In the genomic region with DNA sequence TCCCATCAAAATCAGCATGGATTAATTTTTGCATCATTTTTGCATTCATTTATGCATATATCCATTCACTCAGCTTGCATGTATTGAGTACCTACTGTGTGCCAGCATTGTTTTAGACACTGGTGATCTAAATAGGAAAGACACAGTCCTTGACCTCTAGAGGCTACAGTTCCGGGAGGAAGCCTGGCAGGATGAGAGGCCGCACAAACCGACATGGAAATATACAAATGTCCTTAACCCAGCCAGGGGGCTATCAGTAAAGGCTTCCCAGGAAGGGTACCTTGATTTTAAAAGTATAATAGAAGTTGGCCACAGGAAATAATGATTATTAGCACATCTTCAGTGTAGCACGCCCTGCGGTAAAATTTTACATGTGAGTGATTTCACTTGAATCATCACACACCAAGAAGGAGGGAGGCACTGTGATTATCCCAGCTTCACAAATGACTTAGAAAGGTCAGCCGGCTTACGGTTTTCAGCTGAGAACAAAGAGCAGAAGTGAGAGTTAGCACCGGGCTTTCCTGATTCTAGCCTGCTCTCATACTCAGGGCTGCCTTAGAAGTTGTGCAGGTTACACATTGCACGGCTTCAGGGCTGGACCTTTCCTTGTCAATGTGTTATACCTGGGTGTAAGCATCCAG, we compare ENCODE assay signal across 9 mouse cellular contexts. TPM values are rescaled to one million over a fixed set of nuclear protein-coding genes. Genes with fewer than 3 reads are reported as not detected.
DNase-seq lines count a peak whose midpoint lies in the region; ATAC-seq and TF ChIP-seq lines count a peak whose summit lies in the region.
"Had no signal": no experiment of that assay in that cellular context is flagged by ENCODE, and none has a peak within 500 bp of the region (broad histone marks: within the 10 kb centered on the region; RNA-seq: fewer than 3 reads in every experiment).

No protein-coding gene starts in this region.

- no peaks in the 10 kb centered on the region for H3K27me3 ChIP-seq in lung, postnatal 0 days (replicated peaks; ENCODE audit: insufficient read depth, low read length)
- no peaks in the 10 kb centered on the region for H3K27me3 ChIP-seq in hindbrain, embryonic 16.5 days (replicated peaks; ENCODE audit: control insufficient read depth, insufficient read depth, low read length)

- no peaks in the 10 kb centered on the region for H3K36me3 ChIP-seq in lung, postnatal 0 days (ENCODE audit: insufficient read depth, low read length)
- no peaks in the 10 kb centered on the region for H3K36me3 ChIP-seq in hindbrain, embryonic 16.5 days (ENCODE audit: control insufficient read depth, insufficient read depth, low read length)

- H3K4me1 ChIP-seq in lung, postnatal 0 days (ENCODE audit: insufficient read depth, low read depth, low read length), result peaks cover 14% of the 10 kb centered on the region; the same call in 1 of the 2 replicates
- peaks cover 14% of the 10 kb centered on the region for H3K4me1 ChIP-seq in lung, adult 2 months (ENCODE audit: control insufficient read depth, insufficient read depth, low read length)
- no peaks in the 10 kb centered on the region; the same call in 1 of the 2 replicates for H3K4me1 ChIP-seq in hindbrain, embryonic 16.5 days (ENCODE audit: control insufficient read depth, insufficient read depth, low read depth, low read length)

- no peak overlapping the region for H3K4me3 ChIP-seq in lung, postnatal 0 days (ENCODE audit: low read depth, low read length)
- no peak overlapping the region for H3K4me3 ChIP-seq in lung, adult 2 months (replicated peaks; ENCODE audit: extremely low read depth, low read depth, low read length)
- no peak overlapping the region for H3K4me3 ChIP-seq in hindbrain, embryonic 16.5 days (ENCODE audit: low read length)

- peak overlapping the region; percentile 82 for H3K27ac ChIP-seq in lung, postnatal 0 days (ENCODE audit: low read length)
- peak overlapping the region; percentile 49; the same call in 1 of the 2 replicates for H3K27ac ChIP-seq in hindbrain, embryonic 16.5 days (ENCODE audit: low read depth, low read length)

- peak; percentile 43; the same call in 1 of the 2 replicates for ATAC-seq in lung, postnatal 0 days
- ATAC-seq in hindbrain, embryonic 16.5 days, result no peak
- ATAC-seq in megakaryocyte-erythroid progenitor cell, adult 5-6 weeks (replicated peaks; ENCODE audit: low FRiP score, low TSS enrichment, poor library complexity, severe bottlenecking), result no peak

- no peaks in the 10 kb centered on the region for H3K9me3 ChIP-seq in lung, postnatal 0 days (ENCODE audit: low read length)
- no peaks in the 10 kb centered on the region for H3K9me3 ChIP-seq in hindbrain, embryonic 16.5 days (ENCODE audit: control insufficient read depth, low read length)

- H3K9ac ChIP-seq in lung, postnatal 0 days (replicated peaks; ENCODE audit: low read depth), result no peak overlapping the region
- H3K9ac ChIP-seq in hindbrain, embryonic 16.5 days (ENCODE audit: low read depth, low read length), result no peak overlapping the region

- TF ChIP-seq CTCF in lung, postnatal 0 days (IDR thresholded peaks at IDR 0.05), result no peak
- TF ChIP-seq CTCF in lung, adult 2 months (IDR thresholded peaks at IDR 0.05; ENCODE audit: insufficient read depth, low read length), result no peak

- no peak overlapping the region for H3K4me2 ChIP-seq in lung, postnatal 0 days (replicated peaks; ENCODE audit: low read depth, low read length)
- H3K4me2 ChIP-seq in hindbrain, embryonic 16.5 days (ENCODE audit: low read length), result no peak overlapping the region

- TF ChIP-seq POLR2A in lung, adult 2 months (IDR thresholded peaks at IDR 0.05; ENCODE audit: borderline replicate concordance, extremely low read depth, low read depth, low read length), result no peak

- peak; percentile 15 to 69 for DNase-seq in adrenal gland, adult (ENCODE audit: inconsistent age in 2 of 2, low spot score in 1 of 2)
- DNase-seq in adrenal gland, adult 8-10 months, result no peak
- DNase-seq in lung, postnatal 0 days (ENCODE audit: low spot score), result no peak
- no peak for DNase-seq in lung, adult 2 months
- peak; percentile 25 for DNase-seq in retina, embryonic 14.5 days (ENCODE audit: low spot score)
- DNase-seq in ovary, postnatal 14 days (ENCODE audit: low spot score), result no peak

- 34% methylated on average over 9 of the region's 9 CpGs for WGBS in lung, postnatal 0 days
- 39% methylated on average over 9 of the region's 9 CpGs for WGBS in lung, adult 2 months
- WGBS in hindbrain, embryonic 16.5 days, result 41% methylated on average over 9 of the region's 9 CpGs

- 0 out of 2 replicates have a peak, but pooled peaks have one; percentile 32 for TF ChIP-seq EP300 in lung, postnatal 0 days (IDR thresholded peaks at IDR 0.05)

RNA-seq across cellular contexts. Expression of a gene that starts 11.0 kb away (rescaled TPM):
- not detected for total RNA-seq in adrenal gland, adult 8-10 months (2022)
- not detected in 2 replicates for polyA plus RNA-seq in lung, postnatal 0 days (2015; fragmentation: Nextera tagmentation; extraction: Ambion mirVana)
- polyA plus RNA-seq in lung, adult 2 months (2012; rRNA removed), result not detected in 2 replicates
- not detected in 2 replicates for polyA plus RNA-seq in hindbrain, embryonic 16.5 days (2015; fragmentation: Nextera tagmentation; extraction: Ambion mirVana)
- total RNA-seq in megakaryocyte-erythroid progenitor cell, adult 5-6 weeks (2014; fragmentation: Nextera tagmentation), result not detected in 2 replicates
- total RNA-seq in megakaryocyte-erythroid progenitor cell, adult 5-6 weeks (2017), result not detected in 2 replicates
- total RNA-seq: adrenal gland, postnatal 36 days had no signal

RNA-seq across cellular contexts. Expression of a gene that starts 31.8 kb away (rescaled TPM):
- 10 to 100 TPM; 62.4 to 91.7 (median 77.9) TPM for total RNA-seq in adrenal gland, adult 8-10 months (2022)
- polyA plus RNA-seq in lung, postnatal 0 days (2015; fragmentation: Nextera tagmentation; extraction: Ambion mirVana), result 7.2 and 7.5 TPM in 2 replicates
- 11.2 and 14.9 TPM in 2 replicates for polyA plus RNA-seq in lung, adult 2 months (2012; rRNA removed)
- 5.1 TPM in 2 replicates for polyA plus RNA-seq in hindbrain, embryonic 16.5 days (2015; fragmentation: Nextera tagmentation; extraction: Ambion mirVana)
- 23.3 and 27.5 TPM in 2 replicates for total RNA-seq in megakaryocyte-erythroid progenitor cell, adult 5-6 weeks (2014; fragmentation: Nextera tagmentation)
- 10.6 and 11.7 TPM in 2 replicates for total RNA-seq in megakaryocyte-erythroid progenitor cell, adult 5-6 weeks (2017)

RNA-seq across cellular contexts. Expression of a gene that starts 53.2 kb away (rescaled TPM):
- total RNA-seq in adrenal gland, adult 8-10 months (2022), result 10 to 100 TPM; 37.7 to 96.3 (median 62.2) TPM
- polyA plus RNA-seq in lung, postnatal 0 days (2015; fragmentation: Nextera tagmentation; extraction: Ambion mirVana), result 134 and 144 TPM in 2 replicates
- 74.0 and 101 TPM in 2 replicates for polyA plus RNA-seq in lung, adult 2 months (2012; rRNA removed)
- polyA plus RNA-seq in hindbrain, embryonic 16.5 days (2015; fragmentation: Nextera tagmentation; extraction: Ambion mirVana), result 380 and 432 TPM in 2 replicates
- total RNA-seq in megakaryocyte-erythroid progenitor cell, adult 5-6 weeks (2014; fragmentation: Nextera tagmentation), result 45.0 and 45.9 TPM in 2 replicates
- 45.1 and 57.4 TPM in 2 replicates for total RNA-seq in megakaryocyte-erythroid progenitor cell, adult 5-6 weeks (2017)

Comparison
In these comparisons a context has a peak if more than half of its experiments do, and no peak if none do; other contexts are left out.
1. DNase-seq: peak in adrenal gland, adult (2 of 2) and retina, embryonic 14.5 days (single experiment); none in adrenal gland, adult 8-10 months (single experiment), lung, postnatal 0 days (single experiment), lung, adult 2 months (single experiment) and ovary, postnatal 14 days (single experiment).